Mouse (Mus musculus): ENCODE data around the gene Pld5. TPM values are rescaled to one million over a fixed set of nuclear protein-coding genes. Genes with fewer than 3 reads are reported as not detected.
"Not testable (repeated sequence)": the region's sequence is repeated elsewhere in the genome, so short reads cannot be mapped to it uniquely, and the experiment has no call there.

The Pld5 gene
- polyA plus RNA-seq, 1 experiment from 2014 or later: 4.6 TPM

DNA sequence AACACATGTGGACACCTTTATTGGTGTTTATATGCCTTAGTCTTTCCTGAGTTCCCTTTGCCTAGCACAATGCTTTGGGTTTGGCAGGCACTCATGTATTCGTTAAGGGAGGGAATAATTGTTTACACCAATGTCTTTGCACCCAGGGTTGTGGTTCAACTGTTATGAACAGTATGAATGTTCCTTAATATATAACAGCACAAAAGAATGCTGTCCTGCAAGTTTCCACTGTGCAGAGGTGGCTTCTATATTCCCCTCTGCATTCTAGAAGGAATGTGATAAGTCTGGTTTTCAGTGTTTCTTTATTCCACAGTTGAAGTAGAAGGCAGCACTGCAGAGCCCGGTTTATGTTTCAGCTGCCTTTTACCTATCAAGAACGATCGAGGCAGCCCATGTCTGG lies 286.2 kb downstream of the Pld5 start:
- WGBS: 90% methylated on average over 4 of the region's 4 CpGs

DNA sequence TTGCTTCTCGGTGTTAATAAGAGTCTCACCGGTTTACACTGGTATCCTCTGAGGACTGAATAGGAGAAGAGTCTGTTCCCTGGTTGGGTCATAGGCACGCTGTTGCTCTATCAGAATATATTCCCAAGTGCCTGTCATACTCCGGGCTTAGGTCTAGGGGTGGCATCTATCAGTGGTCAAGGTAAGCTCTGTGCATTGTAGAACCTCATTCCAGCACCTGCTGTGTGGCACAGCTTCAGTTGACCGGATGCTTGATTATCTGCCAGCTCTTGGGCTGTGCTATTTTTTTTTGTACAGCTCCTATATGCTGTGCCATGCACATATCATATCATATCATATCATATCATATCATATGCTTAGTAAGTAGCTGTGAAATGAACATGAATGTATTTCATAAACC lies 286.7 kb downstream of the Pld5 start:
- ATAC-seq (ENCODE audit: low FRiP score, low TSS enrichment): no peak
- no peak for DNase-seq
- no peak overlapping the region for H3K9ac ChIP-seq (replicated peaks; ENCODE audit: low read length)
- H3K36me3 ChIP-seq (ENCODE audit: control insufficient read depth, insufficient read depth, low read length): no peaks in the 10 kb centered on the region
- no peaks in the 10 kb centered on the region for H3K27me3 ChIP-seq (ENCODE audit: control insufficient read depth, insufficient read depth, low read length)
- H3K4me3 ChIP-seq (replicated peaks; ENCODE audit: low read depth, low read length): no peak overlapping the region
- H3K4me2 ChIP-seq (ENCODE audit: low read length): no peak overlapping the region
- WGBS: 95% methylated on average over 5 of the region's 5 CpGs
- no peaks in the 10 kb centered on the region for H3K9me3 ChIP-seq (ENCODE audit: control insufficient read depth, low read length)
- H3K4me1 ChIP-seq (ENCODE audit: control insufficient read depth, insufficient read depth, low read length): no peaks in the 10 kb centered on the region
- H3K27ac ChIP-seq (replicated peaks; ENCODE audit: low read depth, low read length): no peak overlapping the region

More for the DNA sequence above, 286.2 kb downstream of the Pld5 start:
- no peak overlapping the region for H3K4me3 ChIP-seq (replicated peaks; ENCODE audit: low read depth, low read length)
- H3K4me2 ChIP-seq (ENCODE audit: low read length): no peak overlapping the region
- ATAC-seq (ENCODE audit: low FRiP score, low TSS enrichment) (no peak), DNase-seq (no peak)
- no peaks in the 10 kb centered on the region for H3K9me3 ChIP-seq (ENCODE audit: control insufficient read depth, low read length)
- H3K9ac ChIP-seq (replicated peaks; ENCODE audit: low read length): no peak overlapping the region
- no peaks in the 10 kb centered on the region for H3K4me1 ChIP-seq (ENCODE audit: control insufficient read depth, insufficient read depth, low read length)
- H3K36me3 ChIP-seq (ENCODE audit: control insufficient read depth, insufficient read depth, low read length): no peaks in the 10 kb centered on the region
- no peak overlapping the region for H3K27ac ChIP-seq (replicated peaks; ENCODE audit: low read depth, low read length)
- H3K27me3 ChIP-seq (ENCODE audit: control insufficient read depth, insufficient read depth, low read length): no peaks in the 10 kb centered on the region

DNA sequence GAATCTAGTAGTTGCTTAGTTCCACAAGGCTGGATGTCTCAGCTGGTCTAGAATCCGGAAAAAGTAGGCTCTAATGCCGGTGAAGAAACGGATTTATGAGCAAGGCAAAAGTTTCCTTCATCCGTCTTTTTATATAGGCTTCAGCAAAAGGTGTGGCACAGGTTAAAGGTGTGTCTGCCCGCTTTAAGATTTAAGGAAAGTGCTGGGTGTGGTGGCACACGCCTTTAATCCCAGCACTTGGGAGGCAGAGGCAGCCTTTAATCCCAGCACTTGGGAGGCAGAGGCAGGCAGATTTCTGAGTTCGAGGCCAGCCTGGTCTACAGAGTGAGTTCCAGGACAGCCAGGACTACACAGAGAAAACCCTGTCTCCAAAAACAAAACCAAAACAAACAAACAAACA lies 296.1 kb downstream of the Pld5 start, which contains the start of gene Rbm8a2:
Gene Rbm8a2, minus strand, starts transcription at position 101 of the 400 bp plus-strand sequence.
- H3K9ac ChIP-seq (replicated peaks; ENCODE audit: low read length); H3K9me3 ChIP-seq (ENCODE audit: control insufficient read depth, low read length); H3K27me3 ChIP-seq (ENCODE audit: control insufficient read depth, insufficient read depth, low read length); DNase-seq; H3K36me3 ChIP-seq (ENCODE audit: control insufficient read depth, insufficient read depth, low read length); H3K4me3 ChIP-seq (replicated peaks; ENCODE audit: low read depth, low read length); H3K4me2 ChIP-seq (ENCODE audit: low read length); H3K27ac ChIP-seq (replicated peaks; ENCODE audit: low read depth, low read length); H3K4me1 ChIP-seq (ENCODE audit: control insufficient read depth, insufficient read depth, low read length); ATAC-seq (ENCODE audit: low FRiP score, low TSS enrichment): not testable (repeated sequence)
- WGBS: 96% methylated on average over 7 of the region's 7 CpGs

- Histone ChIP-seq H3K36me3 (ENCODE audit: control insufficient read depth, insufficient read depth, low read length) (no peaks in the 10 kb centered on the region), H3K27me3 (ENCODE audit: control insufficient read depth, insufficient read depth, low read length) (no peaks in the 10 kb centered on the region), H3K4me2 (ENCODE audit: low read length) (no peak overlapping the region), H3K4me1 (ENCODE audit: control insufficient read depth, insufficient read depth, low read length) (no peaks in the 10 kb centered on the region), H3K9ac (replicated peaks; ENCODE audit: low read length) (no peak overlapping the region), H3K9me3 (ENCODE audit: control insufficient read depth, low read length) (no peaks in the 10 kb centered on the region), H3K27ac (replicated peaks; ENCODE audit: low read depth, low read length) (no peak overlapping the region), H3K4me3 (replicated peaks; ENCODE audit: low read depth, low read length) (no peak overlapping the region)
- 70% methylated on average over 5 of the region's 5 CpGs for WGBS
- DNase-seq: peak; percentile 11
- ATAC-seq (ENCODE audit: low FRiP score, low TSS enrichment): no peak
Measured at GRCm38 (mm10) chr1:175970710-175971109, 304.4 kb downstream of the Pld5 start.

DNA sequence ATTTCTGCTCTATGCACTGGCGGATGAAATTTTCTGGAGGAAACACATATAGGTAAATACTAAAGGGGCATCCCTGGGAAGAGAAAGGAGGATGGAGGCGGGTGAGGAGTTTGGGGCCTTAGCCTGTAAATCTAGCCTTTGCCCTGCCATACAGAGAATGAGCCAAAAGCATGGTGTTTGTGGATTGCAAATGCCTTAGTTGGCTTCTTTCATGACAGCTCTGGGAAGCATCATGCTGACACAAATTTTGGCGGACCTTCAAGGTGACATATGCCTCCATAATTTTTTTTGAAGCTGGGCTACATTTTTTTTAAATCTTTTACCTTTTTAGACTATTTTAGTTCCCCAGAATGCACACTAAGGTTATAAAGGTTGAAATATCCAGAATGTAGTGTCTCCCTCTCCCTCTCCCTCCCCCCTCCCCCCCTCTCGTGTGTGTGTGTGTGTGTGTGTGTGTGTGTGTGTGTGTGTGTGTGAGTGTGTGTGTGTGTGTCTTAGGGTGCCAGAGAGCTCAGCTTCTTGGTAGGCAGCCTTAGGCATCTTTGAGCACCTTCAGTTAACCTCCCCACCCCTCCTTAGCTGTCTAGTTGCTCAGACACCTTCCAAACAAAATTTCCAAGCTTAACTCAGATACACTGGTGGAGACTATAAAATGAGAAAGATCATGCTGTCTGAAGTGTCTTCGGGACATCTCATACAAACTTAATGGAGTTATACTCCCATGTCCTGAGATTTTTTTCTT lies 307.9 kb downstream of the Pld5 start:
- no peaks in the 10 kb centered on the region for H3K27me3 ChIP-seq (ENCODE audit: control insufficient read depth, insufficient read depth, low read length)
- no peaks in the 10 kb centered on the region for H3K36me3 ChIP-seq (ENCODE audit: control insufficient read depth, insufficient read depth, low read length)
- DNase-seq: no peak
- no peak overlapping the region for H3K4me2 ChIP-seq (ENCODE audit: low read length)
- H3K9me3 ChIP-seq (ENCODE audit: control insufficient read depth, low read length): no peaks in the 10 kb centered on the region
- H3K4me1 ChIP-seq (ENCODE audit: control insufficient read depth, insufficient read depth, low read length): no peaks in the 10 kb centered on the region
- 96% methylated on average over 4 of the region's 5 CpGs for WGBS
- no peak overlapping the region for H3K9ac ChIP-seq (replicated peaks; ENCODE audit: low read length)
- no peak overlapping the region for H3K4me3 ChIP-seq (replicated peaks; ENCODE audit: low read depth, low read length)
- ATAC-seq (ENCODE audit: low FRiP score, low TSS enrichment): no peak
- no peak overlapping the region for H3K27ac ChIP-seq (replicated peaks; ENCODE audit: low read depth, low read length)

- Histone ChIP-seq H3K4me3 (replicated peaks; ENCODE audit: low read depth, low read length) (no peak overlapping the region), H3K27me3 (ENCODE audit: control insufficient read depth, insufficient read depth, low read length) (no peaks in the 10 kb centered on the region), H3K4me1 (ENCODE audit: control insufficient read depth, insufficient read depth, low read length) (no peaks in the 10 kb centered on the region), H3K9ac (replicated peaks; ENCODE audit: low read length) (no peak overlapping the region), H3K9me3 (ENCODE audit: control insufficient read depth, low read length) (no peaks in the 10 kb centered on the region), H3K27ac (replicated peaks; ENCODE audit: low read depth, low read length) (no peak overlapping the region), H3K36me3 (ENCODE audit: control insufficient read depth, insufficient read depth, low read length) (no peaks in the 10 kb centered on the region), H3K4me2 (ENCODE audit: low read length) (no peak overlapping the region)
- 93% methylated on average over 2 of the region's 2 CpGs for WGBS
- DNase-seq (no peak), ATAC-seq (ENCODE audit: low FRiP score, low TSS enrichment) (no peak)
Measured at GRCm38 (mm10) chr1:175961786-175962185, 313.3 kb downstream of the Pld5 start.

DNA sequence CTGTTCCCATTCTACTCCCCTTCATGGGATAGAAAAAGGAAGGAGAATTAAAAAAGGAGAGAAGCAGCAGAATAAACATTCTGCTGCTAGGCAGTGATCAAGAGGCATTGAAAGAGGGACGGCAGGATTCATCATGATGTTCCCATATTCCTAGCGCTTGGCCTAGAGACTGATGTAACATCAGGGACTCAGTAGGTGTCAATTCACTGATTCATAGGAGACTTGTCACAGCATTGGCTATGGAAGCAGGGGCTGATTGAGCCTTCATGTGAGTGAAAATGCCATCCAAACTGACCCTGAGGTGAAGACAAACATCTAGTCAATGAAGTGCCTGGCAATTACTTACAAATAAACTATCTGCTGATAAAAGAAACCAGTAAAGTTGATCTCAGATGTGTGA lies 324.3 kb downstream of the Pld5 start:
- no peaks in the 10 kb centered on the region for H3K27me3 ChIP-seq (ENCODE audit: control insufficient read depth, insufficient read depth, low read length)
- 87% methylated on average over 2 of the region's 2 CpGs for WGBS
- H3K4me1 ChIP-seq (ENCODE audit: control insufficient read depth, insufficient read depth, low read length): no peaks in the 10 kb centered on the region
- no peak overlapping the region for H3K9ac ChIP-seq (replicated peaks; ENCODE audit: low read length)
- H3K27ac ChIP-seq (replicated peaks; ENCODE audit: low read depth, low read length): no peak overlapping the region
- ATAC-seq (ENCODE audit: low FRiP score, low TSS enrichment): no peak
- no peak overlapping the region for H3K4me3 ChIP-seq (replicated peaks; ENCODE audit: low read depth, low read length)
- no peak overlapping the region for H3K4me2 ChIP-seq (ENCODE audit: low read length)
- no peaks in the 10 kb centered on the region for H3K36me3 ChIP-seq (ENCODE audit: control insufficient read depth, insufficient read depth, low read length)
- no peak for DNase-seq
- no peaks in the 10 kb centered on the region for H3K9me3 ChIP-seq (ENCODE audit: control insufficient read depth, low read length)

DNA sequence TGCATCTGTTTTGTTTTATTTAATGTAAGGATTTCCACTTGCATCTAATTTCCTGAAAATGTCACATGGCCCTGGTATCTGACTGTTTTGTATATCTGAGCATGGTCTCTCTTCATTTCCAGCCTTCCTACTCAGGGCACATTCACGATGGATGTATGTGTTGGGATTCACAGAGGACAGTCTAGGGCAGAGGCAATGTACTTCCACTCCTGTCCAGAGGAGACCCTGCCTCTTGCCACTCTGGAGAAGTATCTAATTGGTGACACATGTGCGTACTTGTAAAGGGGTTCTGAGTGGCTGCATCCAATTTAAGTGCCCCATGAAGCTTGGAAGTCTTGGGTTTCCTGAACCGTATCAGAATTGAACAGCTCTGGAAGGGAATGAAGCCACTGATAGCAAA lies 324.7 kb downstream of the Pld5 start:
- Histone ChIP-seq H3K4me2 (ENCODE audit: low read length) (no peak overlapping the region), H3K27ac (replicated peaks; ENCODE audit: low read depth, low read length) (no peak overlapping the region), H3K27me3 (ENCODE audit: control insufficient read depth, insufficient read depth, low read length) (no peaks in the 10 kb centered on the region), H3K4me3 (replicated peaks; ENCODE audit: low read depth, low read length) (no peak overlapping the region), H3K9ac (replicated peaks; ENCODE audit: low read length) (no peak overlapping the region), H3K9me3 (ENCODE audit: control insufficient read depth, low read length) (no peaks in the 10 kb centered on the region), H3K4me1 (ENCODE audit: control insufficient read depth, insufficient read depth, low read length) (no peaks in the 10 kb centered on the region), H3K36me3 (ENCODE audit: control insufficient read depth, insufficient read depth, low read length) (no peaks in the 10 kb centered on the region)
- DNase-seq: no peak
- WGBS: 81% methylated on average over 3 of the region's 3 CpGs
- no peak for ATAC-seq (ENCODE audit: low FRiP score, low TSS enrichment)

- no peak overlapping the region for H3K4me2 ChIP-seq (ENCODE audit: low read length)
- ATAC-seq (ENCODE audit: low FRiP score, low TSS enrichment): no peak
- no peak for DNase-seq
- H3K27ac ChIP-seq (replicated peaks; ENCODE audit: low read depth, low read length): no peak overlapping the region
- H3K36me3 ChIP-seq (ENCODE audit: control insufficient read depth, insufficient read depth, low read length): no peaks in the 10 kb centered on the region
- no peak overlapping the region for H3K9ac ChIP-seq (replicated peaks; ENCODE audit: low read length)
- no peaks in the 10 kb centered on the region for H3K27me3 ChIP-seq (ENCODE audit: control insufficient read depth, insufficient read depth, low read length)
- no peaks in the 10 kb centered on the region for H3K4me1 ChIP-seq (ENCODE audit: control insufficient read depth, insufficient read depth, low read length)
- 81% methylated on average over 4 of the region's 4 CpGs for WGBS
- no peak overlapping the region for H3K4me3 ChIP-seq (replicated peaks; ENCODE audit: low read depth, low read length)
- no peaks in the 10 kb centered on the region for H3K9me3 ChIP-seq (ENCODE audit: control insufficient read depth, low read length)
Measured at GRCm38 (mm10) chr1:175946718-175947315, 328.3 kb downstream of the Pld5 start.
